Mouse (Mus musculus) ovary, postnatal 14 days (tissue): ENCODE results near the gene Slc7a15.
A peak's percentile ranks its signal among the peaks of the same experiment; 100 is the strongest.
"Not testable (repeated sequence)": the region's sequence is repeated elsewhere in the genome, so short reads cannot be mapped to it uniquely, and the experiment has no call there.

ENCODE experiments used
- DNase-seq: peaks from one replicate; pipeline ENCODE4 v3.0.0; 2022; ENCODE audit warnings: low spot score

The Slc7a15 gene

GRCm38 (mm10) chr12:8598966-8599365 lies at the start of gene Slc7a15:
Gene Slc7a15, minus strand, starts transcription at chr12:8599066.
- not testable (repeated sequence) for DNase-seq

GRCm38 (mm10) chr12:8648211-8648610 lies 49.3 kb upstream of the Slc7a15 start:
- not testable (repeated sequence) for DNase-seq

DNA sequence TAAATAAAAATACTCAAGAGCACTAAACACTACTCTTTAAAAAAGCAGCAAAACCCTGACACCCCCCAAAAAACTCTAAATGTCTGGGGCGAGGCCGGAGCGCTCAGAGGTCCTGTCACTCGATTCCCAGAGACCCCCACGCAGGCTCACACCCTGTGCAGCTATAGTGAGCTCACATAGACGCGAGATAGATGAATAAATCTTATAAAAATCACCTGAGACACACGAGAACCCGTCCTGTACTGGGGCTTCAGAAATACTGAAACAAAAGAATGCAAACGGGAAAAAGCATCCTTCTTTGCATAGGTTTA lies 42.5 kb upstream of the Slc7a15 start:
- no peak for DNase-seq

GRCm38 (mm10) chr12:8640711-8641424 lies 42.0 kb upstream of the Slc7a15 start:
- peak; percentile 98 for DNase-seq

DNA sequence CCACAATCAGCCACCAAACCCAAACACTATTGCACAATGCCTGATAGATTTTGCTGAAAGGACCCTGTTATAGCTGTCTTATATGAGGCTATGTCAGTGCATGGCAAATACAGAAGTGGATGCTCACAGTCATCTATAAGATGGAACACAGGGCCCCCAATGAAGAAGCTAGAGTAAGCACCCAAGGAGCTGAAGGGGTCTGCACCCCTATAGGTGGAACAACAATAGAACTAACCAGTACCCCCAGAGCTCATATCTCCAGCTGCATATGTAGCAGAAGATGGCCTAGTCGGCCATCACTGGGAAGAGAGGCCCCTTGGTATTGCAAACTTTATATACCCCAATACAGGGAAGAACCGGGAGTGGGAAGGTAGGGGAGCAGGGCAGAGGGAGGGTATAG lies 41.3 kb upstream of the Slc7a15 start:
- DNase-seq, result not testable (repeated sequence)

- peak; percentile 73 for DNase-seq
Measured at GRCm38 (mm10) chr12:8638411-8639087, 39.7 kb upstream of the Slc7a15 start.

- no peak for DNase-seq
Measured at GRCm38 (mm10) chr12:8636945-8637344, 38.1 kb upstream of the Slc7a15 start.

DNA sequence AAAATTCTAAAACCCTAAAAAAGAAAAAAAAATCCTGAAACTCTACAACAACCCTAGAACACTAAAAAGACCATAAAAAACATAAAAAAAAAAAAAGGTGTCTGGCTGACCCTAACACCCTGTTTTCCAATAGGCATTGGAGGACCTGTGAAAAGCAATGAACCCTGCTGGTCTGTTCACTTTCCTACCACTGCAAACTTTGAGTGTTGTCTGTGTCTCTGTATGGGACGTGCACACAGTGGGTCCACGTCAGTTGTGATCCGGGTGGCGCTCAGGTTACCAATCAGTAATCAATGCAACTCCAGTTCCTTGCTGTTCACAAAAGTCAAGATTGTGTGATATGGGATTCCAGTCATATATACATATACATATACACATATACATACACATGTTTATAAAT lies 36.7 kb upstream of the Slc7a15 start:
- no peak for DNase-seq

DNA sequence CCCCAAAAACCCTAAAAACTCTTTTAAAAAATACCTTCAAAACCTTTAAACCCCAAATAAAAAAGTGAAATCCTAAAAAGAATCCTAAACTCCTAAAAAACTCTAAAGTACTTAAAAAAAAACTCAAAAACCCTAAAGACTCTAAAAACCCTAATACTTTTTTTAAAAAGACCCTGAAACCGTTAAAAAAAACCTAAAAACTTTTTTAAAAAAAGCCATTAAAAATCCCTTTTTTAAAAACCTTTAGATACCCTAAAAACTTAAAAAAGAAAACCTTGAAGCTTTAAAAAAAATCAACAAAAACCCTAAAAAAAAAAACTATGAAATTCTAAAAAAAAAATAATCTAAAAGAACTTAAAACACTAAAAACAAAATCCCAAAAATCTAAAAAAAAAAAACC lies 35.4 kb upstream of the Slc7a15 start:
- DNase-seq, result no peak

GRCm38 (mm10) chr12:8632737-8633365 lies 34.0 kb upstream of the Slc7a15 start:
- no peak for DNase-seq

DNA sequence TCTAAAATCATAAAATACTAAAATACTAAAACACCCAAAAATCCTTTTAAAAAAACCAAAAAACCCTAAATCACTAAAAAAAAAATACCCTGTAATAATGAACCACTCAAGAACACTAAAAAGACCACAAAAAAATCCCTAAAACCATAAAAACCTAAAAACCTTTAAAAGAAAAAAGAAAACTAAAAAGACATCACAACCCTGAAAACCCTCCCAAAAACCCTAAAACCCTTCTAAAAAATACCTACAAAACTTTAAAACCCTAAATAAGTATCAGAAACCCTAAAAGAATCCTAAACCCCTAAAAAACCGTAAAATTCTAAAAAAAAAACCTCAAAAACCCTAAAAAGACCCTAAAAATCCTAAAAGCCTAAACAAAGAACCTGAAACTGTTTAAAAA lies 32.8 kb upstream of the Slc7a15 start:
- DNase-seq, result no peak

DNA sequence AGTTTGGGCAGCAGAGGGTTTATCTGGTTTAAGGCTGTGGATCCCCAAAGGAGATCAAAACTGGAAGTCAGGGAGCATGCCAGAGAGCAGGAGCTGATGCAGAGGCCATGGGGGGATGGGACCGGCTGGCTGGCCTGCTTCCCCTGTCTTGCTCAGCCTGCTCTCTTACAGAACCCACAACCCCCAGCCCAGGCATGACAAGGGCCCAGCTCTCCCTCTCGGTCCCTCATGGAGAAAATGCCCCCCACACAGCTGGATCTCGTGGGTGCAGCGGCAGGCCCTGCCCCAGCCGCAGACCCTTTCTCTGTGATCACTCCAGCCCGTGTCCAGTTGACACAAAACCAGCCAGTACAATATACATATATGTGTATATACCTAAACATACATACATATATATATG lies 30.7 kb upstream of the Slc7a15 start:
- no peak for DNase-seq

DNA sequence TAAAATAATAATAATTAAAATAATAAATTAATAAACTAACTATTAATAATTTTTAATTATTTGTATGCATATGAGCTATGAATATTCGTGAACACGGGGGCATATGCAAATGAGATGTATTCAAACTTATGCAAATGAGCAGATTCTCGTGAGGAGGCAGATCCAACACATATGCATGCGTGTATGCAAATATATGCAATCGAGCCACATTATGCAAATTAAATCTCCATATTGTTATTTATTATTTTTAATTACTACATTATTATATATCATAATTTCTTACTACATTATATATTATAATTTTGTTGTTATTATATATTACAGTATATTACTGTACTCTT lies 21.8 kb upstream of the Slc7a15 start:
- DNase-seq, result no peak

GRCm38 (mm10) chr12:8619827-8620677 lies 21.2 kb upstream of the Slc7a15 start:
- DNase-seq, result no peak

GRCm38 (mm10) chr12:8618271-8618670 lies 19.4 kb upstream of the Slc7a15 start:
- DNase-seq, result no peak

DNA sequence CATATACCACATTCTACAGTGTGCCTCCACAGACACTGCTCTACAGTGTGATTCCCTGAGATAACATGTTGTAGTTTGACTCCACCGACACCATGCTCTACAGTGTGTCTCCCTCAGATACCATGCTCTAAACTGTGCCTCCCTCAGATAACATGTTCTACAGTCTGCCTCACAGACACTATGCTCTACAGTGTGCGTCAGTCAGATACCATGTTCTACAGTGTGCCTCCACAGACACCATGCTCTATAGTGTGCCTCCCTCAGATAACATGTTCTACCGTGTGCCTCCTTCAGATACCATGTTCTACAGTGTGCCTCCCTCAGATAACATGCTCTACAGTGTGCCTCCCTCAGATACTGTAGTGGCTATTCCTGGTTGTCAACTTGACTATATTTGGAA lies 10.2 kb upstream of the Slc7a15 start:
- no peak for DNase-seq

DNA sequence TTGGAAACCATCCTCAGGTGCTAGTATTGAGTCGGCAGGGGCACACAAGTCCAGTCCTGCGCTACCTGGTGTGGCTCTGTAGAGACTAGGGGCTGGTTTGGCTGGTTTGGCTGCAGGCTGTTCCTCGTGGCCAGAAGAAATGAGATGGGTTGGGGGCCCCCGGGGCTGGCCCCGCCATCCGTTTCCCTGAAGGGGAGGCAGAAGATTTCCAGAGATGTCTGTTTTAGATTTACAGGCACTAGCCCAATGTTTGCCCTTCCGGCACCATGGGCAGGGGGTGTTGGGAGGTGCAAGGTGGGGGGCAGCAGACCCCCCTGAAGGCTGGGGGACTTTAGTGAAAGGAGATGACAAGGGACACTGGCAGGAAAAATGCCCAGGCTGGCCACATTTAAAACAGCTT lies 3.3 kb downstream of the Slc7a15 start:
- no peak for DNase-seq

- not testable (repeated sequence) for DNase-seq
Measured at GRCm38 (mm10) chr12:8591326-8591725, 7.5 kb downstream of the Slc7a15 start.

DNA sequence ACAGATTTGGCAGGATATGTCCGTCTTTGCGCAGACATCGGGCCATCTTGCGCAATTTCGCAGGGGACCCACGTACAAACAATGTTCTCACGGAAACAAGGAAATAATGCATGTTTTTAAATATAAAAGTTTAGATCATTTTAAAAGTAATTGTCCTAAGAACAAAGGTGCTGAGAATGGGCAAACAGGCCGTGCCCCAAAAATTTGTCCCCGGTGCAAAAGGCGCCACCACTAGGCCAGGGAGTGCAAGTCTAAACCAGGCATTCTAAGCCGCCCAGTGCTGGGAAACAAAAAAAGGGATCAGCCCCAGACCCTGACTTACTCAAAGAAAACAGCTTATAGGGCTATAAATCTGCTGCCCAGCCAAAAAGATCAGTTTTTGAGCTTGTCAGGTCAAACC lies 25.5 kb downstream of the Slc7a15 start:
- no peak for DNase-seq

DNA sequence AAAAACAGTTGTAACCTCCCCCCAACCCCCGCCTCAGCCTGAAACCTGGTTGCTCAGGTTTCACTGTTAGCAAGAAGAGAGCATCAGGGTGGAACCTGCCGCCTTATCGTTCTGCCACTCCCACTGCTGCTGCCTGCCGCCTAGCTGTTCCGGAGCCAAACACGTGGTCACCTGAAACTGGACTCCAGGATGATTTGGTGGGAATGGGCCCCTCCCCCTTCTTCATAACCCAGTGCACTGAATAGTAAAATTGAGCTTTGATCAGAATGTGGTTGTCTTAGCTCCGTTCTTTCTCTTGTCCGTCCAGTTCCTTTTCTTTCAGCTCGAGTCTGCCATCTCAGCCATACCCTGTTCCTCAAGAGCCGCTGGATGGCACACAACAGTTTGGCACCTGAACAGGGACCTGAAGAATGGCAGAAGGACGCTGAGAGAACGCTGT lies 26.9 kb downstream of the Slc7a15 start:
- not testable (repeated sequence) for DNase-seq

GRCm38 (mm10) chr12:8571287-8571902 lies 27.5 kb downstream of the Slc7a15 start:
- not testable (repeated sequence) for DNase-seq

DNA sequence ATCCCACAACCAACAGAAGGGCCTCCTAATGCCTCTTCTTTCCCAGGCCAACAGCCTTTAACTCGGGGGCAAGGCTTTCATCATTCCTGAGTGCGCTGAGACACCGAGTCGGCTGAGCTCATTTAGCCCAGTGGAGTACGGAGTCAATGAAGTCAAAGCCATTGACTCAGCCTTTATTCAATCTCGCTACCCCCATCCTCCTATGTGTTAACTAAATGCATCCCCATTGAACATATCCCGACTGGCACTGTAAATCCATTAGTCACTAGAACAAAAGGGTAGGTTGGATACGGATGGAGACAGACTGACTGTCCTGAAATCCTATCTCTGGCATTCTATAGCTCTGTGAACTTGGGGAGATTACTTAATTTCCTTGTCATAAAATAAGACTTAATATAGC lies 36.7 kb downstream of the Slc7a15 start:
- not testable (repeated sequence) for DNase-seq
